Mouse (Mus musculus) spleen, embryonic (tissue): ENCODE data around the gene Ephx1.

ENCODE experiments used
- CTCF ChIA-PET: fragments of 350-600 bp; sonication (Branson Sonifier 250); formaldehyde crosslinking; loops from one replicate; lab custom pipeline; 2022; lab: Charles Lee

Ephx1 gene

GRCm38 (mm10) chr1:180979484-180980251, 41.0 kb downstream of the Ephx1 start:
- CTCF ChIA-PET = interaction anchor here (0.6 to 1.7 kb wide), 4 partner anchors 12 to 78 kb away, joined by 3 read pairs; no protein-coding TSS in a partner anchor

- CTCF ChIA-PET = interaction anchor here (0.5 kb wide), 1 partner anchor 75 kb away, joined by 3 read pairs; no protein-coding TSS in a partner anchor
Observed at GRCm38 (mm10) chr1:180976110-180976679, 44.5 kb downstream of the Ephx1 start.

GRCm38 (mm10) chr1:180974126-180974746, 46.5 kb downstream of the Ephx1 start:
- CTCF ChIA-PET = interaction anchor here (0.5 to 1.7 kb wide), 6 partner anchors 16 to 105 kb away, joined by 3 to 18 read pairs (median 4); no protein-coding TSS in a partner anchor

GRCm38 (mm10) chr1:180972941-180973340, 47.8 kb downstream of the Ephx1 start:
- CTCF ChIA-PET = interaction anchor here (0.5 to 0.6 kb wide), 3 partner anchors 111 to 1812 kb away, joined by 3 to 5 read pairs (median 4); no protein-coding TSS in a partner anchor

- CTCF ChIA-PET = no interaction called here
Observed at GRCm38 (mm10) chr1:180967261-180967660, 53.4 kb downstream of the Ephx1 start.

GRCm38 (mm10) chr1:180966542-180966941, 54.2 kb downstream of the Ephx1 start:
- CTCF ChIA-PET = no interaction called here

GRCm38 (mm10) chr1:180965786-180966185, 54.9 kb downstream of the Ephx1 start:
- CTCF ChIA-PET = no interaction called here

GRCm38 (mm10) chr1:180958797-180959196, 61.9 kb downstream of the Ephx1 start:
- CTCF ChIA-PET = interaction anchor here (0.8 kb wide), 1 partner anchor 16 kb away, joined by 4 read pairs; no protein-coding TSS in a partner anchor

GRCm38 (mm10) chr1:180957989-180958388, 62.7 kb downstream of the Ephx1 start:
- CTCF ChIA-PET = interaction anchor here (0.8 kb wide), 1 partner anchor 16 kb away, joined by 4 read pairs; no protein-coding TSS in a partner anchor

- CTCF ChIA-PET = interaction anchor here (0.6 kb wide), 1 partner anchor 731 kb away, joined by 3 read pairs; no protein-coding TSS in a partner anchor
Observed at GRCm38 (mm10) chr1:180956973-180957381, 63.7 kb downstream of the Ephx1 start.

- CTCF ChIA-PET = interaction anchor here (0.6 kb wide), 1 partner anchor 730 kb away, joined by 3 read pairs; no protein-coding TSS in a partner anchor
Observed at GRCm38 (mm10) chr1:180956401-180956800, 64.3 kb downstream of the Ephx1 start.

GRCm38 (mm10) chr1:180952808-180953207, 67.9 kb downstream of the Ephx1 start:
- CTCF ChIA-PET = interaction anchor here (0.6 kb wide), 1 partner anchor 26 kb away, joined by 3 read pairs; no protein-coding TSS in a partner anchor

GRCm38 (mm10) chr1:180952085-180952746, 68.5 kb downstream of the Ephx1 start:
- CTCF ChIA-PET = interaction anchor here (0.6 kb wide), 1 partner anchor 74 kb away, joined by 4 read pairs; no protein-coding TSS in a partner anchor

- CTCF ChIA-PET = no interaction called here
Observed at GRCm38 (mm10) chr1:180946448-180946847, 74.3 kb downstream of the Ephx1 start.

- CTCF ChIA-PET = interaction anchor here (0.6 kb wide), 1 partner anchor 225 kb away, joined by 3 read pairs; no protein-coding TSS in a partner anchor
Observed at GRCm38 (mm10) chr1:180945001-180945980, 75.4 kb downstream of the Ephx1 start.

- CTCF ChIA-PET = interaction anchor here (0.5 kb wide), 1 partner anchor 166 kb away, joined by 5 read pairs; no protein-coding TSS in a partner anchor
Observed at GRCm38 (mm10) chr1:180944553-180944952, 76.2 kb downstream of the Ephx1 start.

GRCm38 (mm10) chr1:180943896-180944295, 76.8 kb downstream of the Ephx1 start:
- CTCF ChIA-PET = interaction anchor here (0.5 kb wide), 1 partner anchor 165 kb away, joined by 5 read pairs; no protein-coding TSS in a partner anchor

- CTCF ChIA-PET = no interaction called here
Observed at GRCm38 (mm10) chr1:180943032-180943644, 77.6 kb downstream of the Ephx1 start.
